Mouse (Mus musculus): Measurements from ENCODE around the gene Ttk.

Gene Ttk

GRCm38 (mm10) chr9:83902086-83902485, 67.6 kb downstream of the Ttk start:
- DNase-seq, result peak; percentile 63

DNA sequence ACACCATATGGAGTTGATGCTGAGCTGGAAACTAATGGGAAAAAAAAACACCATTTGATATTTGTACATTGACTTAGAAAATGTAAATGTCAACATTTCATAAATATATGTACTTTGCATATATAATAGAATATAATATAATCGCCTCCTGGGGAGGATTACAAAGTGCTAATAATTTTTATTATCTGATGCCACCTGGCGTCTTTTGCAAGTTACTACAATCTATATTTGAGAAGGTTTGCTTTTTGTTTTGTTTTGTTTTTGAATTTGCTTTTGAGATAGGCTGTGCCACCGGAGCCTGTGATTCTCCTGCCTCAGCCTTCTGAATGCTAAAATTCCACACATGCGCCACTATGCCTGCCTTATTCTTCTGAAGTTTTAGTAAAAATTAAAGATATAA, 71.3 kb downstream of the Ttk start:
- peak; percentile 28 for DNase-seq

DNA sequence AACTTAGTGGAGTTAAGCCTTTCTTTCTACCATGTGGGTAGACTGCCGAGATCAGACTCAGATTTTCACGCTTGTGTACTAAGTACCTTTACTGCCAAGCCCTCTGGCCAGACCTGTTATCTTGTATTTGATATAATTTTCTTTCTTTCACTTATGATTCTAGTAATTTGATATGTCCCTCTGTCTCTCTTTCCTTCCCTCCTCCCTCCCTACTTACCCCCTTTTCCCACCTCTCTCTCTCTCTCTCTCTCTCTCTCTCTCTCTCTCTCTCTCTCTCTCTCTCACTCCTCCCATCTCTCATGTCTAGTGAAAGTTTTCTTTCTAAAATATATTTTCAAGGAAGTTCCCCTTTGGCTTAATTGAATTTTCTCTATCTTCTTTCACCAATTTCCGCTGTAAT, 72.5 kb downstream of the Ttk start:
- DNase-seq, result no peak

GRCm38 (mm10) chr9:83909836-83910235, 75.3 kb downstream of the Ttk start:
- DNase-seq, result peak; percentile 58

- no peak for DNase-seq
Observed at GRCm38 (mm10) chr9:83910926-83911325, 76.4 kb downstream of the Ttk start.

Measured in heart, adult 11 months (tissue).